Mouse (Mus musculus) embryonic facial prominence, embryonic 11.5 days (tissue): ENCODE results near the gene Znfx1. TPM values are rescaled to one million over a fixed set of nuclear protein-coding genes. Genes with fewer than 3 reads are reported as not detected.

Experiments used
- ATAC-seq: fragments of 200-750 bp; cut with Nextera tagmentation; replicated peaks from 2 replicates; pipeline ENCODE4 v1.8.0; 2017; ENCODE audit warnings: low read depth; ENCODE audit not compliant: insufficient number of reproducible peaks, low FRiP score, low TSS enrichment
- DNase-seq: peaks from one replicate; pipeline ENCODE4 v3.0.0-alpha.2; 2015; ENCODE audit warnings: low spot score
- H3K27ac ChIP-seq: fragments of 300-500 bp; sonication (generic); replicated peaks from 2 replicates; pipeline ENCODE4 v1.5.1; 2014; ENCODE audit warnings: mild to moderate bottlenecking, low read depth, low read length, control low read depth
- H3K27me3 ChIP-seq: fragments of 300-500 bp; sonication (generic); 2 replicates; pipeline ENCODE4 v1.6.1; 2014; ENCODE audit warnings: mild to moderate bottlenecking, low read length, moderate library complexity, mixed read lengths; ENCODE audit not compliant: control insufficient read depth, insufficient read depth
- H3K36me3 ChIP-seq: fragments of 300-500 bp; sonication (generic); replicated peaks from 2 replicates; pipeline ENCODE4 v1.6.1; 2014; ENCODE audit warnings: low read depth, mild to moderate bottlenecking, low read length, moderate library complexity, mixed read lengths; ENCODE audit not compliant: control insufficient read depth, insufficient read depth
- H3K4me1 ChIP-seq: fragments of 300-500 bp; sonication (generic); 2 replicates; pipeline ENCODE4 v1.6.1; 2014; ENCODE audit warnings: low read length, mixed read lengths; ENCODE audit not compliant: control insufficient read depth, insufficient read depth
- H3K4me2 ChIP-seq: fragments of 300-500 bp; sonication (generic); 2 replicates; pipeline ENCODE4 v1.6.1; 2014; ENCODE audit warnings: low read depth, mild to moderate bottlenecking, control low read depth, low read length, moderate library complexity
- H3K4me3 ChIP-seq: fragments of 300-500 bp; sonication (generic); 2 replicates; pipeline ENCODE4 v1.5.1; 2014; ENCODE audit warnings: low read depth, low read length, control low read depth
- H3K9ac ChIP-seq: fragments of 300-500 bp; sonication (generic); replicated peaks from 2 replicates; pipeline ENCODE4 v1.6.1; 2014; ENCODE audit warnings: mild to moderate bottlenecking, control low read depth, low read length
- H3K9me3 ChIP-seq: fragments of 300-500 bp; sonication (generic); replicated peaks from 2 replicates; pipeline ENCODE4 v1.6.1; 2016; ENCODE audit warnings: mild to moderate bottlenecking, low read length, inconsistent platforms, mixed read lengths; ENCODE audit not compliant: control insufficient read depth
- WGBS: fragments of 180-500 bp; shearing (Covaris S2); extraction: QIAGEN DNeasy Blood & Tissue Kit; methylation state at CpG from one replicate; pipeline ENCODE4 v1.1.7; 2014; 5-methylcytosine and 5-hydroxymethylcytosine counted together
- polyA plus RNA-seq: library from polyadenylated mRNA; unstranded; fragments of >200 nt; fragmentation: Nextera tagmentation; extraction: Ambion mirVana; gene quantifications from 2 replicates; pipeline ENCODE4 v1.2.1, GENCODE M21; 2014

The Znfx1 gene
- polyA plus RNA-seq, 1 experiment from 2014 or later: 4.3 TPM

GRCm38 (mm10) chr2:167090271-167090670 is 27.5 kb upstream of the Znfx1 start:
- Histone ChIP-seq H3K27ac (no peak overlapping the region), H3K9ac (no peak overlapping the region), H3K4me2 (no peak overlapping the region), H3K4me3 (no peak overlapping the region), H3K27me3 (no peaks in the 10 kb centered on the region), H3K4me1 (no peaks in the 10 kb centered on the region), H3K36me3 (no peaks in the 10 kb centered on the region), H3K9me3 (no peaks in the 10 kb centered on the region)
- ATAC-seq (no peak), DNase-seq (no peak)
- 65% methylated on average over 1 of the region's 1 CpGs for WGBS

- H3K4me3 ChIP-seq: no peak overlapping the region
- H3K4me1 ChIP-seq: no peaks in the 10 kb centered on the region
- no peak overlapping the region for H3K4me2 ChIP-seq
- DNase-seq (no peak), ATAC-seq (no peak)
- H3K9me3 ChIP-seq: no peaks in the 10 kb centered on the region
- no peaks in the 10 kb centered on the region for H3K36me3 ChIP-seq
- H3K27me3 ChIP-seq: no peaks in the 10 kb centered on the region
- 76% methylated on average over 5 of the region's 5 CpGs for WGBS
- H3K9ac ChIP-seq: no peak overlapping the region
- no peak overlapping the region for H3K27ac ChIP-seq
Observed at GRCm38 (mm10) chr2:167086836-167087235, 24.0 kb upstream of the Znfx1 start.

GRCm38 (mm10) chr2:167086092-167086491 is 23.3 kb upstream of the Znfx1 start:
- DNase-seq (no peak), ATAC-seq (no peak)
- no peak overlapping the region for H3K4me2 ChIP-seq
- H3K27me3 ChIP-seq: no peaks in the 10 kb centered on the region
- no peaks in the 10 kb centered on the region for H3K36me3 ChIP-seq
- H3K4me3 ChIP-seq: no peak overlapping the region
- 70% methylated on average over 11 of the region's 11 CpGs for WGBS
- no peak overlapping the region for H3K27ac ChIP-seq
- H3K9ac ChIP-seq: no peak overlapping the region
- no peaks in the 10 kb centered on the region for H3K9me3 ChIP-seq
- H3K4me1 ChIP-seq: no peaks in the 10 kb centered on the region

GRCm38 (mm10) chr2:167081639-167082038 is 18.8 kb upstream of the Znfx1 start:
- peak; percentile 58 for DNase-seq
- Histone ChIP-seq H3K4me1 (peaks cover 4% of the 10 kb centered on the region; the same call in 1 of the 2 replicates), H3K9ac (no peak overlapping the region), H3K9me3 (no peaks in the 10 kb centered on the region), H3K27me3 (no peaks in the 10 kb centered on the region), H3K4me2 (no peak overlapping the region), H3K4me3 (no peak overlapping the region), H3K36me3 (no peaks in the 10 kb centered on the region), H3K27ac (no peak overlapping the region)
- 15% methylated on average over 4 of the region's 4 CpGs for WGBS
- no peak for ATAC-seq

GRCm38 (mm10) chr2:167081135-167081534 is 18.3 kb upstream of the Znfx1 start:
- Histone ChIP-seq H3K27ac (no peak overlapping the region), H3K36me3 (no peaks in the 10 kb centered on the region), H3K4me2 (no peak overlapping the region)

GRCm38 (mm10) chr2:167080387-167080786 is 17.6 kb upstream of the Znfx1 start:
- H3K9ac ChIP-seq: no peak overlapping the region
- DNase-seq (no peak), ATAC-seq (no peak)
- no peak overlapping the region for H3K4me3 ChIP-seq
- 0 out of 2 replicates have a peak overlapping the region, but pooled peaks have one; percentile 14 for H3K27ac ChIP-seq
- no peak overlapping the region for H3K4me2 ChIP-seq
- peaks cover 4% of the 10 kb centered on the region; the same call in 1 of the 2 replicates for H3K4me1 ChIP-seq
- H3K9me3 ChIP-seq: no peaks in the 10 kb centered on the region
- WGBS: 91% methylated on average over 3 of the region's 3 CpGs
- no peaks in the 10 kb centered on the region for H3K27me3 ChIP-seq
- H3K36me3 ChIP-seq: no peaks in the 10 kb centered on the region

More at GRCm38 (mm10) chr2:167081135-167081534, 18.3 kb upstream of the Znfx1 start:
- Histone ChIP-seq H3K9me3 (no peaks in the 10 kb centered on the region), H3K27me3 (no peaks in the 10 kb centered on the region), H3K4me3 (no peak overlapping the region), H3K9ac (no peak overlapping the region), H3K4me1 (peaks cover 4% of the 10 kb centered on the region; the same call in 1 of the 2 replicates)
- WGBS: 58% methylated on average over 6 of the region's 6 CpGs
- ATAC-seq (no peak), DNase-seq (no peak)

- Histone ChIP-seq H3K9me3 (no peaks in the 10 kb centered on the region), H3K4me3 (no peak overlapping the region), H3K4me2 (peak overlapping the region; percentile 10; the same call in 1 of the 2 replicates), H3K9ac (no peak overlapping the region), H3K27me3 (no peaks in the 10 kb centered on the region), H3K36me3 (no peaks in the 10 kb centered on the region), H3K4me1 (peaks cover 4% of the 10 kb centered on the region; the same call in 1 of the 2 replicates), H3K27ac (no peak overlapping the region; the same call in 1 of the 2 replicates)
- 35% methylated on average over 18 of the region's 18 CpGs for WGBS
- peak; percentile 57; the same call in 1 of the 2 replicates for ATAC-seq
- DNase-seq: peak; percentile 71
Observed at GRCm38 (mm10) chr2:167079535-167080257, 16.9 kb upstream of the Znfx1 start.

- no peaks in the 10 kb centered on the region for H3K27me3 ChIP-seq
- WGBS: 47% methylated on average over 9 of the region's 9 CpGs
- no peak overlapping the region for H3K4me3 ChIP-seq
- peak overlapping the region; percentile 10; the same call in 1 of the 2 replicates for H3K4me2 ChIP-seq
- no peaks in the 10 kb centered on the region for H3K36me3 ChIP-seq
- no peak overlapping the region for H3K9ac ChIP-seq
- peaks cover 4% of the 10 kb centered on the region; the same call in 1 of the 2 replicates for H3K4me1 ChIP-seq
- peak; percentile 57; the same call in 1 of the 2 replicates for ATAC-seq
- no peak for DNase-seq
- H3K27ac ChIP-seq: no peak overlapping the region; the same call in 1 of the 2 replicates
- no peaks in the 10 kb centered on the region for H3K9me3 ChIP-seq
Observed at GRCm38 (mm10) chr2:167078931-167079495, 16.2 kb upstream of the Znfx1 start.
